Mouse (Mus musculus) brown adipose tissue, adult 24 weeks (tissue): ENCODE data around the gene Asna1. TPM values are rescaled to one million over a fixed set of nuclear protein-coding genes. Genes with fewer than 3 reads are reported as not detected.
A peak's percentile ranks its signal among the peaks of the same experiment; 100 is the strongest.

Experiments used
- H3K27ac ChIP-seq: fragments of 200-500 bp; replicated peaks from 2 replicates; pipeline ENCODE4 v1.5.1; 2012; ENCODE audit warnings: low read depth, mild to moderate bottlenecking, low read length
- H3K4me1 ChIP-seq: fragments of 200-500 bp; 2 replicates; pipeline ENCODE4 v1.6.1; 2012; ENCODE audit warnings: low read length, mixed read lengths; ENCODE audit not compliant: control insufficient read depth, insufficient read depth, insufficient read length
- H3K4me3 ChIP-seq: fragments of 200-500 bp; 2 replicates; pipeline ENCODE4 v1.5.1; 2012; ENCODE audit warnings: low read depth, mild to moderate bottlenecking, low read length, moderate library complexity; ENCODE audit not compliant: insufficient read depth
- polyA plus RNA-seq: library from polyadenylated mRNA; stranded (reverse); fragments of >200 nt; gene quantifications from 2 replicates; pipeline ENCODE4 v1.2.4, GENCODE M21; 2012; ENCODE audit not compliant: missing spikeins, insufficient read depth, insufficient read length

The Asna1 gene
- polyA plus RNA-seq, 1 experiment, result 113 TPM

DNA sequence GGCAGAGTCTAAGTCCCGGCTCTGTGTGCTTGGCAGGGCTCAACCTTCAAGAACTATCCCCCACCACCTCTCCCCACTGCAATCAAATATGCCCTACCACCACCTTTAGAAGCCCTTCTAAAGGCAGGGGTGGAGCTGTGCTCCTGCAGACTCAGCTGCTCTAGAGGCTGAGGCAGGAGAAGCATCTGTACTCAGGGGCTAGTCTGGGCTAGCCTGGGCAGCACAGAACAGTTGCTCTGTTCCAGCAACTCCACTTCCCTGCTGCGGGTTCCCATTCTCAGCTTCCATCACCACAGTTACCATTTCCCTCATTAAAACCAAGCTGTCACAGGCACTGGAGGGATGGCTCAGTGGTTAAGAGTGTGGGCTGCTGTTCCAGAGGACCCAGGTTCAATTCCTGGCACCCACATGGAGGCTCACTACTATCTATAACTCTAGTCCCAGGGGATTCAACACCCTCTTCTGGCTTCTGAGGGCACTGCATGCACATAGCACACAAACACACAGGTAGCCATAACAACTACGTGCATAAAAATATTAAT lies 3.5 kb downstream of the Asna1 start:
- Histone ChIP-seq H3K4me1 (peaks cover 6% of the 10 kb centered on the region; the same call in 1 of the 2 replicates), H3K27ac (no peak overlapping the region), H3K4me3 (no peak overlapping the region)

GRCm38 (mm10) chr8:85017209-85017608 lies 7.9 kb downstream of the Asna1 start:
- Histone ChIP-seq H3K27ac (no peak overlapping the region), H3K4me3 (no peak overlapping the region), H3K4me1 (no peaks in the 10 kb centered on the region)

DNA sequence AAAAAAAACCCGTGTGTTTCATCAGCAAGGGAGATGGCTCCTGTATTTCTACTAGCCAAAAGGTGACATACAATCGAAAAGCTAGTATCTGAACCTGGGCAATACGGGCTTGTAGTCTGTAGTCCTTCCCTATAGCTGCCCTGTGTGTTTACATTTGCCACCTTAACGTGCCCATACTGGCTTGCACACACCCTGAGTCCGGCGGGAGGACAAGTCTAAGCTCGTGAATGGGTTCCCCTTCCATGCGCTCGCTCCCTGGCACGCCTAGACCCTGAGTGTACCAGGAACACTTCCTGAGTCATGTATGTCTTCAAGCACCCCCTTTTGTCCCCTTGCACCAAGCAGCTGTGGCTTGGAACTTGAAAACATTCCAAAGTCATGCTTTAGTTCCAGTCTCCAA lies 8.4 kb downstream of the Asna1 start:
- no peak overlapping the region for H3K4me3 ChIP-seq
- H3K27ac ChIP-seq, result no peak overlapping the region
- H3K4me1 ChIP-seq, result no peaks in the 10 kb centered on the region

GRCm38 (mm10) chr8:85014431-85014830 lies 10.7 kb downstream of the Asna1 start, which contains the start of gene Best2:
Gene Best2 (minus strand): TSS chr8:85014531.
- H3K27ac ChIP-seq, result no peak within 1 kb of the TSS
- no peaks in the 10 kb centered on the region for H3K4me1 ChIP-seq
- peak within 1 kb of the TSS; percentile 26; the same call in 1 of the 2 replicates for H3K4me3 ChIP-seq

DNA sequence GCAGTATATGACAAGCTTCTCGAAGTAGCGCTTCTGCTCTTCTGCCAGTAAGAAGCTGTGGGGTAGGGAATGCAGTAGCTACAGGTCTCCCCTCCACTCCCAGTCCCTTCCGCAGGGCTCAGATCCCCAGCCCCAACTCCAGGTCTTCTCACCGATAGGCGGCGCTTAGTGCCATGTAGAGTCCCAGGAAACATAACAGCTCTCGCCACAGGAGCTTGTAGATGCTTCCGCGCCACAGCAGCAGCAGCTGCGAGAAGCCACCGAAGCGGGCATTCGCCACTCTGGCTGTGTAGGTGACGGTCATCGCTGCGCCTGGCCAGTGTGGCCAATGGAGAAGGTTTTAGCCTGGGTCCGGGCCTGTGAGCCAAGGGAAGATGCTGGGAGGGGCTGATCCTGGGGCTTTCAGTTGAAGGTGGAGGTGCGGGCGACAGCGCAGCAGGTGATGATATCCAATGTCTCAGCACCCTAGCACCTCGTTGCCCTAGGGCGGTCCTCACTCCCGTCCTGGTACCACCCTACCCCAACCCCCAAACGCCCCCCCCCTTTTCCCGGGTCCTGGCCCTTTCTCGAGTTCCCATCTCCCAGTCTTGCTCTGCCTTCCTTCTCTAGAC lies 11.7 kb downstream of the Asna1 start:
- Histone ChIP-seq H3K4me3 (peak overlapping the region; percentile 26; the same call in 1 of the 2 replicates), H3K4me1 (no peaks in the 10 kb centered on the region), H3K27ac (no peak overlapping the region)

GRCm38 (mm10) chr8:85011242-85011641 lies 13.8 kb downstream of the Asna1 start:
- Histone ChIP-seq H3K4me3 (no peak overlapping the region), H3K27ac (no peak overlapping the region)

GRCm38 (mm10) chr8:85007686-85008085 lies 17.4 kb downstream of the Asna1 start:
- Histone ChIP-seq H3K4me3 (no peak overlapping the region), H3K27ac (no peak overlapping the region), H3K4me1 (no peaks in the 10 kb centered on the region)

More at GRCm38 (mm10) chr8:85011242-85011641, 13.8 kb downstream of the Asna1 start:
- H3K4me1 ChIP-seq, result no peaks in the 10 kb centered on the region

DNA sequence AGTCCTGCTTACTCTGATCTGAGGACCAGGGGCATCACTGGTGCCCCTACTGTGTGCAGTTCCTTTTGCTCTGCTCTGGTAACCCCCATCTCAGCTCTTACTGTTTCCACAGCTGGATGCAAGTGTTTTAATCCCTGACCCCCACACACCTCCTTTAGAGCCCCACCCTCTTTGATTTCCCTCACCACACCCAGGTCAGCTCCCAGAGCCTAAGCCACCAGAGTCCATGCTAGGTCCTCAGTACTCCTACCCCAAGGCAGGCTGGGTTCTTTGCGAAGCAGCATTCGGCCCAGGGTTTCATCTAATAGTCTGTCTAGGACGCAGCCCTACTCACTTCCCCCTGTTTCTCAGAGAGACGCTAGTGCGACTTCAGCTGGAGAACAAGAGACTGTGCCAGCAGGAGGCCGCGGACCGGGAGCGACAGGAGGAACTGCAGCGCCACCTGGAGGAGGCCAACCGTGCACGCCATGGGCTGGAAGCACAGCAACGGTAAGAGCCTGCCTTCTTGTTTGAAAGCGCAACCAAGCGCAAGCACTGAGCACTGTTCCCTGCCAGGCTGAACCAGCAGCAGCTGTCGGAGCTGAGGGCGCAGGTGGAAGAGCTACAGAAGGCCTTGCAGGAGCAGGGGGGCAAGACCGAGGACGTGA lies 27.3 kb downstream of the Asna1 start:
- Histone ChIP-seq H3K27ac (no peak overlapping the region), H3K4me3 (0 out of 2 replicates have a peak overlapping the region, but pooled peaks have one; percentile 22), H3K4me1 (no peaks in the 10 kb centered on the region)

GRCm38 (mm10) chr8:84996978-84997377 lies 28.1 kb downstream of the Asna1 start:
- Histone ChIP-seq H3K27ac (no peak overlapping the region), H3K4me3 (no peak overlapping the region), H3K4me1 (no peaks in the 10 kb centered on the region)

GRCm38 (mm10) chr8:84995680-84996079 lies 29.4 kb downstream of the Asna1 start:
- no peak overlapping the region for H3K27ac ChIP-seq
- peaks cover 2% of the 10 kb centered on the region; the same call in 1 of the 2 replicates for H3K4me1 ChIP-seq
- H3K4me3 ChIP-seq, result no peak overlapping the region

GRCm38 (mm10) chr8:84994375-84994774 lies 30.7 kb downstream of the Asna1 start:
- no peak overlapping the region for H3K4me3 ChIP-seq

DNA sequence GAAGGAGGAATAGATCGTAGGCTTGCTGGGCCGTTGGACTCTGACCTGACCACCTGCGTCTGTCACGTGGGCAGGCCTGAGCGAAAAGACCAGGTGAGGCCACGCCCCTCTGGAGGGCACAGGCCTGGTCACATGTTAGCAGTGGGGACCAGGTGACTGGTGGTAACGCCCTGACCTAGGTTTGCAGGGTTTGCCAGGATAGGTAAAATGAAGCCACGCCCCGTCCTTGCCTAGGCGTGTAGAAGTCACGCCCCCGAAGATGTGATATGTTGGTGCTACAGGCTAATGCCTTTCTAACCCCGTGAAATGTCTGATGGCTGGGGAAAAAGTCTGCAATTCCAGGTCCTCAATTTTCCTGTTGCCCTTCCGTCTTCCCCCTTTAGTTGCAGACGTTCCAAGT lies 34.2 kb downstream of the Asna1 start:
- Histone ChIP-seq H3K4me3 (peak overlapping the region; percentile 67), H3K27ac (no peak overlapping the region), H3K4me1 (peaks cover 3% of the 10 kb centered on the region; the same call in 1 of the 2 replicates)

More at GRCm38 (mm10) chr8:84994375-84994774, 30.7 kb downstream of the Asna1 start:
- peaks cover 3% of the 10 kb centered on the region; the same call in 1 of the 2 replicates for H3K4me1 ChIP-seq
- H3K27ac ChIP-seq, result no peak overlapping the region

GRCm38 (mm10) chr8:84990349-84990748 lies 34.7 kb downstream of the Asna1 start, which contains the start of gene Hook2:
Gene Hook2 (plus strand): TSS chr8:84990603.
- peak within 1 kb of the TSS; percentile 74 for H3K27ac ChIP-seq
- peaks cover 3% of the 10 kb centered on the region; the same call in 1 of the 2 replicates for H3K4me1 ChIP-seq
- H3K4me3 ChIP-seq, result peak within 1 kb of the TSS; percentile 67

DNA sequence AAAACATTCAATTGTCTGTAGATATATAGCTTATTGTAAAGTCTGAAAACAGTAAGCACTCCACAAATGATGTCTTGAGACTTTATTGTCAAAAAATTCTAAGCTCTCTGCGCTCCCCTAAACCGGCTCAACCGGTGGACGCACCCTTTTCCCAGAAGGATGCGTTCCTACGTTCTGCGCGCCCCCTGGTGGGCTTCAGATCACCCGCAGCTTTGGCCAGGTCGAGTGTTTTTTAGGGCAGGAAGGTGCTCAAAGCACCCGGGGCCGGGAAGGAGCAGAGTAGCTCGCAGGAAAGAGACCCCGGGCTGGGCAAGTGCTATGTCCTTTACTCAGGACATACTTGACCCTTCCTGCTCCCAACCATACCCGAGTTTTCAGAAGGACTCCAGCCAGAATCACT lies 35.3 kb downstream of the Asna1 start:
- peaks cover 6% of the 10 kb centered on the region for H3K4me1 ChIP-seq
- H3K4me3 ChIP-seq, result peak overlapping the region; percentile 56
- H3K27ac ChIP-seq, result peak overlapping the region; percentile 74

GRCm38 (mm10) chr8:84989311-84989731 lies 35.8 kb downstream of the Asna1 start:
- Histone ChIP-seq H3K4me1 (peaks cover 6% of the 10 kb centered on the region), H3K27ac (no peak overlapping the region), H3K4me3 (no peak overlapping the region)
